Mouse (Mus musculus) hindbrain, embryonic 15.5 days (tissue): ENCODE data around the gene Prl8a1. TPM values are rescaled to one million over a fixed set of nuclear protein-coding genes. Genes with fewer than 3 reads are reported as not detected.

Source experiments
- ATAC-seq: fragments of 200-750 bp; cut with Nextera tagmentation; 2 replicates; pipeline ENCODE4 v1.8.0; 2017; ENCODE audit warnings: low read depth, moderate number of reproducible peaks, moderate TSS enrichment; ENCODE audit not compliant: low FRiP score
- H3K27ac ChIP-seq: fragments of 300-500 bp; sonication (generic); replicated peaks from 2 replicates; pipeline ENCODE4 v1.5.1; 2015; ENCODE audit warnings: mild to moderate bottlenecking, inconsistent platforms
- H3K27me3 ChIP-seq: fragments of 300-500 bp; sonication (generic); 2 replicates; pipeline ENCODE4 v1.6.1; 2015; ENCODE audit warnings: control low read depth, inconsistent platforms
- H3K36me3 ChIP-seq: fragments of 300-500 bp; sonication (generic); 2 replicates; pipeline ENCODE4 v1.6.1; 2015; ENCODE audit warnings: control low read depth, inconsistent platforms
- H3K4me1 ChIP-seq: fragments of 300-500 bp; sonication (generic); replicated peaks from 2 replicates; pipeline ENCODE4 v1.6.1; 2015; ENCODE audit warnings: control low read depth, inconsistent platforms
- H3K4me2 ChIP-seq: fragments of 300-500 bp; sonication (generic); 2 replicates; pipeline ENCODE4 v1.6.1; 2015; ENCODE audit warnings: moderate library complexity, mild to moderate bottlenecking, inconsistent platforms
- H3K4me3 ChIP-seq: fragments of 300-500 bp; sonication (generic); 2 replicates; pipeline ENCODE4 v1.5.1; 2015; ENCODE audit warnings: mild to moderate bottlenecking, inconsistent platforms
- H3K9ac ChIP-seq: fragments of 300-500 bp; sonication (generic); 2 replicates; pipeline ENCODE4 v1.6.1; 2015; ENCODE audit warnings: inconsistent platforms
- H3K9me3 ChIP-seq: fragments of 300-500 bp; sonication (generic); 2 replicates; pipeline ENCODE4 v1.6.1; 2016; ENCODE audit warnings: control low read depth, inconsistent platforms
- WGBS: fragments of 180-500 bp; shearing (Covaris S2); methylation state at CpG from one replicate; pipeline ENCODE4 v1.1.7; 2015; 5-methylcytosine and 5-hydroxymethylcytosine counted together
- polyA plus RNA-seq: library from polyadenylated mRNA; unstranded; fragments of >200 nt; fragmentation: Nextera tagmentation; extraction: Ambion mirVana; gene quantifications from 2 replicates; pipeline ENCODE4 v1.2.1, GENCODE M21; 2015

Gene Prl8a1
- not detected in 2 replicates for polyA plus RNA-seq

- Histone ChIP-seq H3K9me3 (no peaks in the 10 kb centered on the region), H3K27ac (no peak within 1 kb of the TSS), H3K9ac (no peak within 1 kb of the TSS), H3K27me3 (no peaks in the 10 kb centered on the region), H3K4me1 (no peaks in the 10 kb centered on the region), H3K4me3 (no peak within 1 kb of the TSS), H3K36me3 (no peaks in the 10 kb centered on the region), H3K4me2 (no peak within 1 kb of the TSS)
- ATAC-seq = no peak
- WGBS = 90% methylated on average over 2 of the region's 2 CpGs
Measured at GRCm38 (mm10) chr13:27582071-27582470, at the start of gene Prl8a1. Prl8a1 (minus strand) TSS chr13:27582171.

DNA sequence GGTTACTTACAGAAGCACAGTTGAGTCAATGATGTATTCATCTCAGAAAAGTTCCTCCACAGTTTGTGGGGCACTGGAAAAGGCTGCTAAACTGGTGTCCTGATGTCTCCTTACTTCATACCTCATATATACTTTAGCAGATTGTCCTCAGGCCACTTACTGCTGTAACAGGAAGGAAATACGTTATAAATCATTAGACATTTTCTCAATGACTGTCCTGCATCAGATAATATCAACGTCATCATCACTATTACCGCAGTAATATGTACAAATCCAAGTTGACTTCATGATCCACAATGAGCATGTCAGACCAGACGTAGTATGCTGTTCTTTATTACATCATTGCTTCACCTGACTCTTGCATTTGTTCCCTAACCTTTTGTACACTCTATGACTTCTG, 28.5 kb upstream of the Prl8a1 start, which contains the start of gene Prl7b1:
Gene Prl7b1, minus strand, starts transcription at position 101 of the 400 bp plus-strand sequence.
- H3K27me3 ChIP-seq = no peaks in the 10 kb centered on the region
- WGBS = 81% methylated on average over 4 of the region's 4 CpGs

GRCm38 (mm10) chr13:27564506-27564905, 17.5 kb downstream of the Prl8a1 start, which contains the start of gene Prl8a9:
Prl8a9 (minus strand) TSS chr13:27564606.
- 88% methylated on average over 2 of the region's 2 CpGs for WGBS
- no peaks in the 10 kb centered on the region for H3K4me1 ChIP-seq
- H3K4me2 ChIP-seq = no peak within 1 kb of the TSS
- H3K9ac ChIP-seq = no peak within 1 kb of the TSS
- no peaks in the 10 kb centered on the region for H3K36me3 ChIP-seq
- H3K27ac ChIP-seq = no peak within 1 kb of the TSS
- H3K27me3 ChIP-seq = no peaks in the 10 kb centered on the region
- H3K9me3 ChIP-seq = no peaks in the 10 kb centered on the region
- ATAC-seq = no peak
- no peak within 1 kb of the TSS for H3K4me3 ChIP-seq

More for the DNA sequence above, 28.5 kb upstream of the Prl8a1 start, which contains the start of gene Prl7b1:
- Histone ChIP-seq H3K4me2 (no peak within 1 kb of the TSS), H3K9me3 (no peaks in the 10 kb centered on the region), H3K27ac (no peak within 1 kb of the TSS), H3K9ac (no peak within 1 kb of the TSS), H3K4me3 (no peak within 1 kb of the TSS), H3K36me3 (no peaks in the 10 kb centered on the region), H3K4me1 (no peaks in the 10 kb centered on the region)
- ATAC-seq = no peak

GRCm38 (mm10) chr13:27553336-27553735, 28.6 kb downstream of the Prl8a1 start:
- H3K9me3 ChIP-seq = no peaks in the 10 kb centered on the region
- H3K27me3 ChIP-seq = no peaks in the 10 kb centered on the region
- no peaks in the 10 kb centered on the region for H3K36me3 ChIP-seq
- H3K4me1 ChIP-seq = no peaks in the 10 kb centered on the region
- H3K4me3 ChIP-seq = no peak overlapping the region
- H3K9ac ChIP-seq = no peak overlapping the region
- no peak overlapping the region for H3K27ac ChIP-seq
- ATAC-seq = no peak
- no peak overlapping the region for H3K4me2 ChIP-seq

Other genes with a start within 250 kb of the Prl8a1 start
- gene Prl8a2, start 236.5 kb downstream of the Prl8a1 start, polyA plus RNA-seq = not detected in 2 replicates
- not detected in 2 replicates for gene Prl2b1, start 191.3 kb downstream of the Prl8a1 start, polyA plus RNA-seq
- gene Prl8a6, start 143.5 kb downstream of the Prl8a1 start, polyA plus RNA-seq = not detected in 2 replicates
- gene Prl8a8, start 69.0 kb downstream of the Prl8a1 start, polyA plus RNA-seq = not detected in 2 replicates
- not detected in 2 replicates for gene Prl8a9, start 17.6 kb downstream of the Prl8a1 start, polyA plus RNA-seq
- gene Prl7b1, start 28.4 kb upstream of the Prl8a1 start, polyA plus RNA-seq = not detected in 2 replicates
- gene Prl7a1, start 60.3 kb upstream of the Prl8a1 start, polyA plus RNA-seq = not detected in 2 replicates
- gene Prl7a2, start 85.9 kb upstream of the Prl8a1 start, polyA plus RNA-seq = not detected in 2 replicates
- gene Prl7d1, start 134.6 kb upstream of the Prl8a1 start, polyA plus RNA-seq = not detected in 2 replicates
- gene Prl7c1, start 198.6 kb upstream of the Prl8a1 start, polyA plus RNA-seq = not detected in 2 replicates
- not detected in 2 replicates for gene Prl2a1, start 219.5 kb upstream of the Prl8a1 start, polyA plus RNA-seq